Mouse (Mus musculus) heart, postnatal 36 days (tissue): ENCODE data around the gene Tppp. TPM values are rescaled to one million over a fixed set of nuclear protein-coding genes. Genes with fewer than 3 reads are reported as not detected.
"Not testable (repeated sequence)": the region's sequence is repeated elsewhere in the genome, so short reads cannot be mapped to it uniquely, and the experiment has no call there.

Source experiments
- DNase-seq, 2 experiments: peaks; one replicate each; pipeline ENCODE4 v3.0.0; 2021 to 2022
- intact Hi-C: fragments of 180-260 bp; cut with DNase I; formaldehyde crosslinking; loops from one replicate; pipeline ENCODE4 v1.15.1; 2025
- total RNA-seq, 2 experiments: library from RNA; stranded (reverse); gene quantifications; 2 replicates each; pipeline ENCODE4 v1.2.3; 2021

Gene Tppp
- total RNA-seq, result 10 to 100 TPM; 19.3 to 24.5 TPM

GRCm38 (mm10) chr13:74008948-74009718, at the start of gene Tppp:
Gene Tppp, plus strand, starts transcription at chr13:74009407.
- intact Hi-C loops, result loop anchor here (2.0 kb wide), 1 partner anchor 36 kb away; no protein-coding TSS in a partner anchor
- peak; percentile 95 to 96 for DNase-seq

- no peak for DNase-seq
- intact Hi-C loops, result no loop called here
These were observed 49.0 kb upstream of the Tppp start for GRCm38 (mm10) chr13:73960117-73960652.

- intact Hi-C loops, result no loop called here
- DNase-seq, result no peak
These were observed 48.0 kb upstream of the Tppp start for GRCm38 (mm10) chr13:73961177-73961576.

GRCm38 (mm10) chr13:73963551-73963950, 45.7 kb upstream of the Tppp start, which contains the start of gene Zdhhc11:
Gene Zdhhc11, plus strand, starts transcription at chr13:73963851.
- no peak for DNase-seq
- intact Hi-C loops, result no loop called here

GRCm38 (mm10) chr13:73970545-73971448, 38.4 kb upstream of the Tppp start:
- intact Hi-C loops, result loop anchor here (1.0 to 2.0 kb wide), 3 partner anchors 20 to 331 kb away; no protein-coding TSS in a partner anchor
- peak; percentile 83 to 87 for DNase-seq

- intact Hi-C loops, result no loop called here
- no peak for DNase-seq
These were observed 34.7 kb upstream of the Tppp start for GRCm38 (mm10) chr13:73974523-73974922.

GRCm38 (mm10) chr13:73976935-73977334, 32.3 kb upstream of the Tppp start:
- DNase-seq, result no peak
- intact Hi-C loops, result loop anchor here (1.0 kb wide), 1 partner anchor 7 kb away; no protein-coding TSS in a partner anchor

GRCm38 (mm10) chr13:73990325-73990724, 18.9 kb upstream of the Tppp start:
- DNase-seq, result no peak
- intact Hi-C loops, result loop anchor here (2.0 kb wide), 1 partner anchor 20 kb away; no protein-coding TSS in a partner anchor

- no peak for DNase-seq
- intact Hi-C loops, result loop anchor here (2.0 kb wide), 1 partner anchor 20 kb away; no protein-coding TSS in a partner anchor
These were observed 18.4 kb upstream of the Tppp start for GRCm38 (mm10) chr13:73990761-73991160.

GRCm38 (mm10) chr13:73991267-73991666, 17.9 kb upstream of the Tppp start:
- peak; percentile 24 to 29 for DNase-seq
- intact Hi-C loops, result loop anchor here (2.0 kb wide), 1 partner anchor 20 kb away; no protein-coding TSS in a partner anchor

GRCm38 (mm10) chr13:73996456-73996855, 12.8 kb upstream of the Tppp start:
- no peak for DNase-seq
- intact Hi-C loops, result no loop called here

- DNase-seq, result no peak
- intact Hi-C loops, result no loop called here
These were observed 8.7 kb upstream of the Tppp start for GRCm38 (mm10) chr13:74000519-74000918.

GRCm38 (mm10) chr13:74000961-74001360, 8.2 kb upstream of the Tppp start:
- DNase-seq, result no peak
- intact Hi-C loops, result no loop called here

- no peak for DNase-seq
- intact Hi-C loops, result no loop called here
These were observed 7.7 kb upstream of the Tppp start for GRCm38 (mm10) chr13:74001492-74001891.

- not testable (repeated sequence) for DNase-seq
These were observed 2.3 kb upstream of the Tppp start for GRCm38 (mm10) chr13:74006881-74007280.

GRCm38 (mm10) chr13:74008216-74008615, 991 bp upstream of the Tppp start:
- intact Hi-C loops, result loop anchor here (2.0 kb wide), 1 partner anchor 35 kb away; no protein-coding TSS in a partner anchor
- not testable (repeated sequence) for DNase-seq

More at GRCm38 (mm10) chr13:74006881-74007280, 2.3 kb upstream of the Tppp start:
- intact Hi-C loops, result not testable (repeated sequence)

GRCm38 (mm10) chr13:74009791-74010614, 796 bp downstream of the Tppp start:
- DNase-seq, result peak; percentile 77 to 79
- intact Hi-C loops, result loop anchor here (1.0 to 2.0 kb wide), 2 partner anchors 16 to 37 kb away; no protein-coding TSS in a partner anchor

GRCm38 (mm10) chr13:74010678-74011077, 1.5 kb downstream of the Tppp start:
- intact Hi-C loops, result loop anchor here (1.0 kb wide), 1 partner anchor 16 kb away; no protein-coding TSS in a partner anchor
- DNase-seq, result peak in 1 of 2 experiments; percentile 19

- intact Hi-C loops, result no loop called here
- no peak for DNase-seq
These were observed 6.7 kb downstream of the Tppp start for GRCm38 (mm10) chr13:74015908-74016307.
